Mouse (Mus musculus) lung, adult 2 months (tissue): ENCODE measurements at regions not wholly inside any gene's neighbourhood (a gene's known extent, or its start where the extent isn't known, plus 50 kb on each side); places are given as distances from the start of the nearest gene placed in this dataset.
"Not testable (repeated sequence)": the region's sequence is repeated elsewhere in the genome, so short reads cannot be mapped to it uniquely, and the experiment has no call there.

Source experiments
- CTCF ChIP-seq: fragments of 200-500 bp; IDR thresholded peaks from 2 replicates; pipeline ENCODE4 v1.5.1; 2011; ENCODE audit warnings: mild to moderate bottlenecking, low read length, control low read depth; ENCODE audit not compliant: insufficient read depth
- POLR2A ChIP-seq: fragments of 200-500 bp; IDR thresholded peaks from 2 replicates; pipeline ENCODE4 v1.6.1; 2011; ENCODE audit warnings: low read depth, mild to moderate bottlenecking, control low read depth, low read length, borderline replicate concordance; ENCODE audit errors: extremely low read depth

DNA sequence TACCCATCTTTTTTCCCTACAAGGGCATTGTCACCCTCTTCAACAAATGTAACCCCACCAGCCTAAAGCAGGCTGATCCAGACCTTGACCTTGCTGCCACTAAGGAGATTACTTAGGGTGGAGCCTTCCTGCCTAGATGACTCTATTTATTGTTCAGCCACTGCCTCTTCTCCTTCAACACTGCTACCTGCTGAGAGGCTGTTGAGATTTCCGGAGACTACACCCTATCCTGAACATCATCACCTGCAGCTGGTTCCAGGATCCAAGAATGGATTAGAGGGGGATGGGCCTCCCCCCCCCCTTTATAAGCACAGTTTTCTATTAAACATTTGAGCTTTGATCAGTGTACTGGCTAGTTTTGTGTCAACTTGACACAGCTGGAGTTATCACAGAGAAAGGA, 360.3 kb downstream of the Dync2h1 start:
- TF ChIP-seq POLR2A, CTCF: not testable (repeated sequence)
